Mouse (Mus musculus) adrenal gland, adult 8-10 months (tissue): ENCODE data around the gene Esyt2. TPM values are rescaled to one million over a fixed set of nuclear protein-coding genes. Genes with fewer than 3 reads are reported as not detected.
"Not testable (repeated sequence)": the region's sequence is repeated elsewhere in the genome, so short reads cannot be mapped to it uniquely, and the experiment has no call there.

Source experiments
- DNase-seq: peaks from one replicate; pipeline ENCODE4 v3.0.0; 2022
- total RNA-seq, 4 experiments: library from RNA; stranded (reverse); gene quantifications; 2 replicates each; pipeline ENCODE4 v1.2.4; 2022

The Esyt2 gene
- total RNA-seq: 10 to 100 TPM; 50.7 to 71.5 (median 63.1) TPM

- peak; percentile 100 for DNase-seq
Measured at GRCm38 (mm10) chr12:116280653-116281364, at the start of gene Esyt2. Gene Esyt2 (plus strand): TSS chr12:116281196.

GRCm38 (mm10) chr12:116231612-116232011 lies 49.4 kb upstream of the Esyt2 start:
- DNase-seq: peak; percentile 82

GRCm38 (mm10) chr12:116232061-116232460 lies 48.9 kb upstream of the Esyt2 start:
- DNase-seq: no peak

GRCm38 (mm10) chr12:116235356-116235755 lies 45.6 kb upstream of the Esyt2 start:
- no peak for DNase-seq

GRCm38 (mm10) chr12:116236658-116237057 lies 44.3 kb upstream of the Esyt2 start:
- no peak for DNase-seq

- DNase-seq: no peak
Measured at GRCm38 (mm10) chr12:116238370-116238769, 42.6 kb upstream of the Esyt2 start.

GRCm38 (mm10) chr12:116238803-116239202 lies 42.2 kb upstream of the Esyt2 start:
- DNase-seq: no peak

- no peak for DNase-seq
Measured at GRCm38 (mm10) chr12:116244601-116245000, 36.4 kb upstream of the Esyt2 start.

GRCm38 (mm10) chr12:116254652-116255051 lies 26.3 kb upstream of the Esyt2 start:
- DNase-seq: no peak

- DNase-seq: no peak
Measured at GRCm38 (mm10) chr12:116255636-116256035, 25.4 kb upstream of the Esyt2 start.

- no peak for DNase-seq
Measured at GRCm38 (mm10) chr12:116258321-116258720, 22.7 kb upstream of the Esyt2 start.

- peak; percentile 85 for DNase-seq
Measured at GRCm38 (mm10) chr12:116262555-116263341, 18.2 kb upstream of the Esyt2 start, which contains the start of gene Wdr60. Gene Wdr60 (minus strand): TSS chr12:116263022.

- no peak for DNase-seq
Measured at GRCm38 (mm10) chr12:116264756-116265155, 16.2 kb upstream of the Esyt2 start.

GRCm38 (mm10) chr12:116265275-116265674 lies 15.7 kb upstream of the Esyt2 start:
- DNase-seq: no peak

GRCm38 (mm10) chr12:116269450-116269849 lies 11.5 kb upstream of the Esyt2 start:
- peak; percentile 11 for DNase-seq

GRCm38 (mm10) chr12:116270538-116270937 lies 10.5 kb upstream of the Esyt2 start:
- DNase-seq: no peak

- no peak for DNase-seq
Measured at GRCm38 (mm10) chr12:116271071-116271470, 9.9 kb upstream of the Esyt2 start.

- DNase-seq: no peak
Measured at GRCm38 (mm10) chr12:116273733-116274132, 7.3 kb upstream of the Esyt2 start.

- DNase-seq: not testable (repeated sequence)
Measured at GRCm38 (mm10) chr12:116275086-116275485, 5.9 kb upstream of the Esyt2 start, which contains the start of gene Gm11027. Gene Gm11027 (plus strand): TSS chr12:116275386.

GRCm38 (mm10) chr12:116275631-116276030 lies 5.4 kb upstream of the Esyt2 start:
- no peak for DNase-seq

- DNase-seq: no peak
Measured at GRCm38 (mm10) chr12:116276961-116277360, 4.0 kb upstream of the Esyt2 start.

- peak; percentile 9 for DNase-seq
Measured at GRCm38 (mm10) chr12:116278541-116278940, 2.5 kb upstream of the Esyt2 start.

GRCm38 (mm10) chr12:116279181-116279580 lies 1.8 kb upstream of the Esyt2 start:
- DNase-seq: no peak
